Mouse (Mus musculus) lung, postnatal 4 days (tissue): ENCODE data around the gene 3110082I17Rik.
"Not testable (repeated sequence)": the region's sequence is repeated elsewhere in the genome, so short reads cannot be mapped to it uniquely, and the experiment has no call there.

Source experiments
- DNase-seq, 2 experiments: peaks; one replicate each; pipeline ENCODE4 v3.0.0; 2021

Gene 3110082I17Rik

DNA sequence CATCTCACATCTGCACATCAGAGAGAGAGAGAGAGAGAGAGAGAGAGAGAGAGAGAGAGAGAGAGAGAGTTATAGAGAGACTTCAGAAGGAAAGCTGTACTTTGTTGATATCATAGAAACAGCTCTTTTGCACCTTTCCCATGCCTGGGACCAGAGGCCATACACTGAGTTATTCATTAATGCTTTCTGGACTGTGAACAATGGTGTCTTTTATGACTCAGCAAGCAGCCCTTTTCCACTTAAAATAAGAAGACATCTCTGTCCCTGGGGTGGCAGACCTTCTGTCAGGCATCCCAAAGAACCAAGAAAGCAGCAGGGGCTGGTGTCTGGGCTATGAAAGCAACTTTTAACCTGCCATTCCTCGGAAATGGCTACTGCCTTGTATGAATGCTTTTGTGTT lies 113.1 kb downstream of the 3110082I17Rik start:
- DNase-seq, result no peak

- no peak for DNase-seq
Observed at GRCm38 (mm10) chr5:139345364-139345714, 115.0 kb downstream of the 3110082I17Rik start.

DNA sequence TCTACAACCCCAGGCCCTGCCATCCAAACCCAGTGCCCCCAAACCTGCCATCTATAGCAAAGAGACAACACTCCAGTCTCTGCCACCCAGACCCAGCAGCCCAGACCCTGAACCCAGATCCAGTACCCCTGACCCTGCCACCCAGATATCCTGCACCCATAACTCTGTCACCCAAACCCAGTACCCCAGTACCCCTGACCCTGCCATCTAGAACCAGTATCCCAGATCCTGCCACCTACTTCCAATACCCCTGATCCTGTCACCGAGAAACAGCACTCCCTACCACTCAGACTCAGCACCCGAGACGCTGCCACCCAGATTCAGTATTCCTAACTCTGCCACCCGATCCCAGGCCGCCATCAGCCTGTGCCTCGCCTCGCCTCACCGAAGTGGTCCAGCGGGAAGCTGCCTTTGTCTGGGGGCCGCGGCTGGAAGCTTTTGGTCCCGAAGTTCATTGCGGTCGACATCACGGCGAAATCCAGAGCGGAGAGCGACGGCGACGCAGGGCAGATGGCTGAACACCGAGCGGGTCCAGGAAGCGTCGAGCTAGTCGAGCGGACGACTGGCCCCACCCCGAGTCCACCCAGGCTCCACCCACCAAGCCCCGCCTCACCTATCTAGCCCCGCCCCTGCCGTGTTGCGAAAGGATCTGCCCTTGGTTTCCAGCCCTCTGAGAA lies 115.5 kb downstream of the 3110082I17Rik start:
- peak; percentile 96 to 98 for DNase-seq

- DNase-seq, result peak; percentile 85 to 89
Observed at GRCm38 (mm10) chr5:139344021-139344686, 116.2 kb downstream of the 3110082I17Rik start.

DNA sequence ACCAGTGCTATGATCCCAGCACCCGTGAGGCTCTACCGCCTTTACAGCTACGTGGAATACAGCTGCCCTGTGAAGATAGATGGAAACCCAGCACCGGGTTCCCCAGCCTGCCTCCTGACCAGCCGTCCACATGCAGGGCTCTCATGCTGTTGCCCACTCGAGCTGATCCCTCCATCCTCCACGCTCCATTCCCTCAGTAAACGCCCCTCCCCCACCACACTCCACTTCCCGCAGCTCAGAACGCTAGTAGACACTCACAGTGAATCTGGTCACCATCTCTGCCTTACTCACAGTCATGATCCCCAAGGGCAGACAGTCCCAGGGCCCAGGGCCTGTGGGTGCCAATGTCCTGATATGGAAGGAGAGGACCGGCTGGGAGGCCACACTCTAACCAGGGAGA lies 121.4 kb downstream of the 3110082I17Rik start:
- DNase-seq, result no peak

GRCm38 (mm10) chr5:139338403-139338802 lies 121.9 kb downstream of the 3110082I17Rik start:
- DNase-seq, result no peak

DNA sequence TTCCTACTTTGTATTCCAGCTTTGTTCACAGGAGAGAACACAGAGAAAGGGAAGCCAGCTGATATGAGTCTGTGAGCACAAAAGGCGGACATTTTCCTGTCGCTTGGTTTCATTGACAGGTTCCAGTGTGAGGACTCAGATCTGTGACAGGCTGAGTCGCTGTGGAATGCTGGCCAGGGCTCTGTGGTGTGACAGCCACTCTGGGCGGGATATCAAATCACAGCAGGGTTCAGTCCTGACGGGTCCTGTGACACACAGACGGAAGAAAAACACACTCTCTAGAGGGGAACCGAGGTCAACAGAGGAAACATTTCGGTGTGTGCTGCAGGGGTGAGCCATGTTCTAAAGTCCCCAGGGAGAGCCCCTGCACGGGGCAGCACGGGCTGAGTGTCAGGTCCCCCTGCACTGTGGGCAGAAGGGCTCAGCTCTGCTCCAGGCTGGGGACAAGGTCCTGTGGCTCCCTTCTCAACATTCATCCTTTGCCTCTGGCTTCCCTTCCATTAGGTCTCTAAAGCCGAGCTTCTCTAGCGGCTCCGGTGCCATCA lies 122.4 kb downstream of the 3110082I17Rik start:
- no peak for DNase-seq

- no peak for DNase-seq
Observed at GRCm38 (mm10) chr5:139335634-139336033, 124.7 kb downstream of the 3110082I17Rik start.

DNA sequence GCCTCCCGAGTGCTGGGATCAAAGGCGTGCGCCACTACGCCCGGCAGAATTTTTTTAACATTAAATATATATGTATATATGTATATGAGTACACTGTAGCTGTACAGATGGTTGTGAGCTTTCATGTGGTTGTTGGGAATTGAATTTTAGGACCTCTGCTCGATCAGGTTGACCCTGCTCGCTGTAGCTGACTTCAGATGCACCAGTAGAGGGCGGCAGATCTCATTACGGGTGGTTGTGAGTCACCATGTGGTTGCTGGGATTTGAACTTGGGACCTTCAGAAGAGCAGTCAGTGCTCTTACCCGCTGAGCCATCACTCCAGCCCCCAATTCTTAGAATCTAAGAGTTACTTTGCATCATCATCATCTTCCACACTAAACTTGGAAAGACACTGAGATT lies 125.9 kb downstream of the 3110082I17Rik start:
- DNase-seq, result not testable (repeated sequence)

GRCm38 (mm10) chr5:139333301-139334013 lies 126.9 kb downstream of the 3110082I17Rik start:
- no peak for DNase-seq

DNA sequence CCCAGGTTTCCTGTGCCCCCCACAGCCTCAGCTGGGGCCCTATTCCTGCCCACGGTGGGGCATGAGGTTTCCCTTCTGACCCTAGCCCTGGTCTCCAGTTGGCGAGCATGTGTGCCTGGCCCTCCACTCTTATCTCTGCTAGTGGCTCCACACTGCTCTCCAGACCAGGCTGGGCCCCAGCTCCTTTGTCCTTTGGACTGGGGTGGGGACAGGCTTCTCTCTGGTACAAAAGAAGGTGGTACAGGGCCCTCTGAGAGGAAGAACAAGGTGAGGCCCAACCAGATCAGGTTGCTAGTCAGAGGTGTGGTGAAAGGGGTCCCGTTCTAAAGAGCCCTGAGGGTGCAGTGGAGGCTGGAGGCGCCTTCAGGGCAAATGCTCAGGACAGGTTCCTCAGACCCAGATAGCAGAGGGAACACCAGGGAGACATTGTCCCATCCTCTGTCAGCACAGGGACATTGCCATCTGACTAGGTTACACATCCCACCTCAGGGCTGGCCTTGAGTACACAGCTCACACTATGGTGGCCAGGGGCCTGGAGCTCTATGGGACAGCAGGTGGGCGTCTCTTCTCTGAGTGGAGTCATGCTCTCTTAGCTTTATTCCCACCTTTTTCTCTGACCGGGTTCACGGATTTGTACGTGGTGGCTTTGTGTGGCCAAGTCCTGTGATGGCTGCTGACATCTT lies 127.6 kb downstream of the 3110082I17Rik start:
- DNase-seq, result no peak

DNA sequence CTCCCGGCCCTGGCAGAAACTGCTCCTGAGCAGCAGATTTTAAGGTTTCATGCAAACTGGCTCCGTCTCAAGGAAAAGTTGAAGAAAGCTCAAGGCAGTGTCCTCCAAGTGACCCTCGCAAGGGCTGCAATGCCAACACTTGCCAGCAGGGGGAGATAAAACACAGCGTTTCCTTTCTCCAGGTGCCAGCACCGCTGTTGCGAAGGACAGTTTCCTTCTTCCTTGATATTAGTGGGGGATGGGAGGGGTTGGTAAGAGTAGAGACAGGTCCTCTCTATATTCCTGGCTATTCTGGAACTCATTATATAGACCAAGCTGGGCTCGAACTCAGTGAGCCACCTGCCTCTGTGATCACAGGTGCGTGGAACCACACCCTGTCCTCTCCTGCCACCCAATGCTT lies 128.6 kb downstream of the 3110082I17Rik start:
- peak; percentile 76 to 87 for DNase-seq

DNA sequence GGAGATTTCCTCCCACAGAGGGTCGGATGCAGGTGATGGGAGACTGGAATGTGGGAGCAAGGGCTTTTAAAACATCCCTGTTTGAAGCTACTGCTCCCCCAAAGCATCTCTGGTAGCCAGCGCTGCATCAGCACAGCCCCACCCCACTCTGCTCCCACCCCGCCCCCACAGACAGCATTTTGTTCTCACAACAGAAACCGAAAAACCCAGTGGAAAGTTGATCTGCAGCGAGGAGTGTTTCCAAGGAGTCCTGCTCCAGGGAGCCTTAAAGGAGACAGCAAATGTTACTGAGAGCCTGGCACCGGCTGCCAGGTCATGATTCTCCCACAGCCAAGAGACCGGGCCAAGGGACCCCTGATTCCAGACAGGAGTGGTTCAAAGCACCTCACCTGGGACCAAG lies 129.6 kb downstream of the 3110082I17Rik start:
- no peak for DNase-seq

- no peak for DNase-seq
Observed at GRCm38 (mm10) chr5:139327634-139328020, 132.7 kb downstream of the 3110082I17Rik start.

GRCm38 (mm10) chr5:139326986-139327633 lies 133.2 kb downstream of the 3110082I17Rik start:
- no peak for DNase-seq

- no peak for DNase-seq
Observed at GRCm38 (mm10) chr5:139326111-139326696, 134.1 kb downstream of the 3110082I17Rik start.

- peak; percentile 76 to 77 for DNase-seq
Observed at GRCm38 (mm10) chr5:139325395-139325966, 134.8 kb downstream of the 3110082I17Rik start, which contains the start of gene Adap1. Adap1 (minus strand) TSS chr5:139325622.

- peak; percentile 63 to 66 for DNase-seq
Observed at GRCm38 (mm10) chr5:139324691-139325394, 135.5 kb downstream of the 3110082I17Rik start.

- DNase-seq, result peak; percentile 25 to 49
Observed at GRCm38 (mm10) chr5:139324045-139324491, 136.3 kb downstream of the 3110082I17Rik start.

DNA sequence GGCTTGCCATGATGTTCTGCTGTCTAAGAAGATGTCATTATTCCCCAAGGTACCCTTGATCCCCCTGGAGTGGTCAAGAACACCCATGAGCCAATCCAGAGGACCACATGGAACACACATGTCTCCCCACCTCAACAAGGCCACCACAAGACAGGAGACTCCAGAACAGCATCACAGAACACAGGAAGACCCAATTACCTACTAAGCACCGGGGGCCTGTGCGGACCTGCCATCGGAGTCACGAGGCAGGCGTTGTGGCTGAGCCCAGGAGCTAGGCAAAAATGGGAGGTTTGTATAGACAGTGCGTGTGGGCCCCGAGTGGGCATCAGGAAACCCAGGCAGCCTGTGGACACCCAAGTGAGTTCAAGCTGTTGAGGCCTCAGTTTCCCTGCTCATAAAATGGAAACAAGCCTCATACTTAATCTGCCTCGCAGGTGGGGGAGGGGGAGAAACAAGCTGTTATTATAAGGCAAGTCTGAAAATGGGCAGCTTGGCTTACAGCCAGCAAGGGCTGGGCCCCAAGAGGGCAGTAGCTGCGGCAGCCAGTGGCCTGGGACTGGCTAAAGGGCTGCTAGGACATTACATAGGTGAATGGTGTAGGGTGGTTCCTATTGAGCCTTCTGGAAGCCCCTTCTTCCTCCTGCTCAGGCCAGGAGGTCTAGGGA lies 136.9 kb downstream of the 3110082I17Rik start:
- no peak for DNase-seq
